Mouse (Mus musculus) fat pad, adult 2 months (tissue): Measurements from ENCODE around the gene Cd27.
"Not testable (repeated sequence)": the region's sequence is repeated elsewhere in the genome, so short reads cannot be mapped to it uniquely, and the experiment has no call there.

Experiments used
- DNase-seq: peaks from one replicate; pipeline ENCODE4 v3.0.0-alpha.2; 2011; ENCODE audit warnings: low read depth, low spot score; ENCODE audit errors: extremely low read depth

The Cd27 gene

GRCm38 (mm10) chr6:125236782-125237181 lies at the start of gene Cd27:
TSS of gene Cd27 (minus strand) at chr6:125237010.
- no peak for DNase-seq

GRCm38 (mm10) chr6:125285890-125286289 lies 49.1 kb upstream of the Cd27 start, which contains the start of gene Tuba3a:
TSS of gene Tuba3a (minus strand) at chr6:125286042.
- DNase-seq, result no peak

- DNase-seq, result no peak
Measured at GRCm38 (mm10) chr6:125284751-125285150, 47.9 kb upstream of the Cd27 start.

- DNase-seq, result no peak
Measured at GRCm38 (mm10) chr6:125284250-125284649, 47.4 kb upstream of the Cd27 start.

GRCm38 (mm10) chr6:125282721-125283120 lies 45.9 kb upstream of the Cd27 start:
- not testable (repeated sequence) for DNase-seq

GRCm38 (mm10) chr6:125279729-125280128 lies 42.9 kb upstream of the Cd27 start:
- no peak for DNase-seq

GRCm38 (mm10) chr6:125274841-125275563 lies 38.2 kb upstream of the Cd27 start:
- DNase-seq, result no peak

GRCm38 (mm10) chr6:125272228-125272785 lies 35.5 kb upstream of the Cd27 start:
- DNase-seq, result no peak

GRCm38 (mm10) chr6:125271455-125272227 lies 34.8 kb upstream of the Cd27 start:
- peak; percentile 88 for DNase-seq

GRCm38 (mm10) chr6:125268799-125269198 lies 32.0 kb upstream of the Cd27 start:
- DNase-seq, result no peak

- no peak for DNase-seq
Measured at GRCm38 (mm10) chr6:125267469-125267868, 30.7 kb upstream of the Cd27 start.

- DNase-seq, result not testable (repeated sequence)
Measured at GRCm38 (mm10) chr6:125266600-125266999, 29.8 kb upstream of the Cd27 start.

GRCm38 (mm10) chr6:125266091-125266490 lies 29.3 kb upstream of the Cd27 start:
- DNase-seq, result no peak

- no peak for DNase-seq
Measured at GRCm38 (mm10) chr6:125265239-125265638, 28.4 kb upstream of the Cd27 start.

GRCm38 (mm10) chr6:125264219-125264618 lies 27.4 kb upstream of the Cd27 start:
- no peak for DNase-seq

GRCm38 (mm10) chr6:125260006-125260555 lies 23.3 kb upstream of the Cd27 start:
- DNase-seq, result no peak

- DNase-seq, result no peak
Measured at GRCm38 (mm10) chr6:125256222-125256966, 19.6 kb upstream of the Cd27 start.

- no peak for DNase-seq
Measured at GRCm38 (mm10) chr6:125255516-125256044, 18.8 kb upstream of the Cd27 start.

GRCm38 (mm10) chr6:125253863-125254715 lies 17.3 kb upstream of the Cd27 start:
- DNase-seq, result no peak

GRCm38 (mm10) chr6:125252711-125253110 lies 15.9 kb upstream of the Cd27 start:
- no peak for DNase-seq
